Mouse (Mus musculus) heart, embryonic 12.5 days (tissue): Measurements from ENCODE around the gene Rbpjl. TPM values are rescaled to one million over a fixed set of nuclear protein-coding genes. Genes with fewer than 3 reads are reported as not detected.

Source experiments
- ATAC-seq: fragments of 200-750 bp; cut with Nextera tagmentation; 2 replicates; pipeline ENCODE4 v1.8.0; 2017; ENCODE audit warnings: moderate TSS enrichment, moderate library complexity; ENCODE audit not compliant: insufficient number of reproducible peaks, low FRiP score
- H3K27ac ChIP-seq: fragments of 300-500 bp; sonication (generic); 2 replicates; pipeline ENCODE4 v1.5.1; 2016; ENCODE audit warnings: mild to moderate bottlenecking, moderate library complexity; ENCODE audit not compliant: poor library complexity, severe bottlenecking
- H3K27me3 ChIP-seq: fragments of 300-500 bp; sonication (generic); replicated peaks from 2 replicates; pipeline ENCODE4 v1.6.1; 2016; ENCODE audit warnings: mild to moderate bottlenecking, moderate library complexity
- H3K36me3 ChIP-seq: fragments of 300-500 bp; sonication (generic); 2 replicates; pipeline ENCODE4 v1.6.1; 2016; ENCODE audit warnings: mild to moderate bottlenecking, moderate library complexity
- H3K4me1 ChIP-seq: fragments of 300-500 bp; sonication (generic); replicated peaks from 2 replicates; pipeline ENCODE4 v1.6.1; 2016; ENCODE audit warnings: mild to moderate bottlenecking
- H3K4me2 ChIP-seq: fragments of 300-500 bp; sonication (generic); 2 replicates; pipeline ENCODE4 v1.6.1; 2016; ENCODE audit warnings: mild to moderate bottlenecking, moderate library complexity
- H3K4me3 ChIP-seq: fragments of 300-500 bp; sonication (generic); 2 replicates; pipeline ENCODE4 v1.5.1; 2016; ENCODE audit warnings: mild to moderate bottlenecking
- H3K9ac ChIP-seq: fragments of 300-500 bp; sonication (generic); 2 replicates; pipeline ENCODE4 v1.6.1; 2016; ENCODE audit warnings: mild to moderate bottlenecking, moderate library complexity
- H3K9me3 ChIP-seq: fragments of 300-500 bp; sonication (generic); replicated peaks from 2 replicates; pipeline ENCODE4 v1.6.1; 2016; ENCODE audit warnings: mild to moderate bottlenecking, moderate library complexity
- whole genome bisulfite sequencing: fragments of 180-500 bp; shearing (Covaris S2); methylation state at CpG from one replicate; pipeline ENCODE4 v1.1.7; 2016; 5-methylcytosine and 5-hydroxymethylcytosine counted together
- polyA plus RNA-seq: library from polyadenylated mRNA; unstranded; fragments of >200 nt; fragmentation: Nextera tagmentation; extraction: Ambion mirVana; gene quantifications from 2 replicates; pipeline ENCODE4 v1.2.1, GENCODE M21; 2016

Rbpjl gene
- polyA plus RNA-seq, 1 experiment from 2014 or later: 0.19 TPM

- Histone ChIP-seq H3K4me3 (no peak overlapping the region), H3K4me2 (no peak overlapping the region), H3K9me3 (no peaks in the 10 kb centered on the region), H3K27ac (no peak overlapping the region), H3K27me3 (peaks cover 23% of the 10 kb centered on the region), H3K4me1 (peaks cover 18% of the 10 kb centered on the region; the same call in 1 of the 2 replicates), H3K36me3 (peaks cover 4% of the 10 kb centered on the region; the same call in 1 of the 2 replicates), H3K9ac (no peak overlapping the region)
- no peak for ATAC-seq
- WGBS: 35% methylated on average over 3 of the region's 3 CpGs
Measured at GRCm38 (mm10) chr2:164418308-164418875, 15.5 kb downstream of the Rbpjl start.

GRCm38 (mm10) chr2:164419489-164419888, 16.5 kb downstream of the Rbpjl start:
- H3K36me3 ChIP-seq: peaks cover 13% of the 10 kb centered on the region
- H3K9ac ChIP-seq: no peak overlapping the region
- H3K9me3 ChIP-seq: no peaks in the 10 kb centered on the region; the same call in 1 of the 2 replicates
- H3K4me3 ChIP-seq: no peak overlapping the region
- H3K4me1 ChIP-seq: 0 out of 2 replicates have a peak, but pooled peaks cover 11% of the 10 kb centered on the region
- no peak for ATAC-seq
- H3K27ac ChIP-seq: no peak overlapping the region
- 9% methylated on average over 3 of the region's 3 CpGs for WGBS
- H3K4me2 ChIP-seq: no peak overlapping the region
- H3K27me3 ChIP-seq: peaks cover 12% of the 10 kb centered on the region

- Histone ChIP-seq H3K36me3 (peaks cover 20% of the 10 kb centered on the region), H3K9ac (no peak overlapping the region), H3K27ac (no peak overlapping the region), H3K4me3 (no peak overlapping the region), H3K27me3 (peaks cover 4% of the 10 kb centered on the region; the same call in 1 of the 2 replicates), H3K4me1 (peaks cover 14% of the 10 kb centered on the region; the same call in 1 of the 2 replicates), H3K9me3 (no peaks in the 10 kb centered on the region; the same call in 1 of the 2 replicates), H3K4me2 (no peak overlapping the region)
- WGBS: 82% methylated on average over 7 of the region's 7 CpGs
- no peak for ATAC-seq
Measured at GRCm38 (mm10) chr2:164421306-164421705, 18.4 kb downstream of the Rbpjl start.

GRCm38 (mm10) chr2:164421979-164422378, 19.0 kb downstream of the Rbpjl start:
- Histone ChIP-seq H3K27me3 (peaks cover 4% of the 10 kb centered on the region; the same call in 1 of the 2 replicates), H3K9ac (no peak overlapping the region), H3K4me1 (peaks cover 14% of the 10 kb centered on the region; the same call in 1 of the 2 replicates), H3K4me2 (no peak overlapping the region), H3K27ac (no peak overlapping the region), H3K4me3 (no peak overlapping the region), H3K9me3 (no peaks in the 10 kb centered on the region; the same call in 1 of the 2 replicates), H3K36me3 (peaks cover 27% of the 10 kb centered on the region)
- WGBS: 84% methylated on average over 8 of the region's 8 CpGs
- no peak for ATAC-seq

GRCm38 (mm10) chr2:164422675-164423393, 19.9 kb downstream of the Rbpjl start:
- WGBS: 76% methylated on average over 15 of the region's 15 CpGs
- no peak for ATAC-seq

GRCm38 (mm10) chr2:164423464-164423863, 20.5 kb downstream of the Rbpjl start:
- H3K9me3 ChIP-seq: no peaks in the 10 kb centered on the region; the same call in 1 of the 2 replicates
- no peak overlapping the region for H3K4me3 ChIP-seq
- H3K4me1 ChIP-seq: peaks cover 12% of the 10 kb centered on the region; the same call in 1 of the 2 replicates
- 84% methylated on average over 11 of the region's 11 CpGs for WGBS
- peaks cover 2% of the 10 kb centered on the region; the same call in 1 of the 2 replicates for H3K27me3 ChIP-seq
- peaks cover 41% of the 10 kb centered on the region for H3K36me3 ChIP-seq
- no peak overlapping the region for H3K4me2 ChIP-seq
- no peak overlapping the region for H3K27ac ChIP-seq
- ATAC-seq: no peak
- H3K9ac ChIP-seq: no peak overlapping the region

More at GRCm38 (mm10) chr2:164422675-164423393, 19.9 kb downstream of the Rbpjl start:
- Histone ChIP-seq H3K36me3 (peaks cover 35% of the 10 kb centered on the region), H3K4me1 (peaks cover 14% of the 10 kb centered on the region; the same call in 1 of the 2 replicates), H3K9ac (no peak overlapping the region), H3K9me3 (no peaks in the 10 kb centered on the region; the same call in 1 of the 2 replicates), H3K27me3 (peaks cover 4% of the 10 kb centered on the region; the same call in 1 of the 2 replicates), H3K27ac (no peak overlapping the region), H3K4me3 (no peak overlapping the region), H3K4me2 (no peak overlapping the region)

- WGBS: 84% methylated on average over 8 of the region's 8 CpGs
- H3K36me3 ChIP-seq: peaks cover 50% of the 10 kb centered on the region
Measured at GRCm38 (mm10) chr2:164424406-164424805, 21.5 kb downstream of the Rbpjl start.

GRCm38 (mm10) chr2:164425401-164425800, 22.5 kb downstream of the Rbpjl start:
- Histone ChIP-seq H3K9ac (no peak overlapping the region), H3K9me3 (no peaks in the 10 kb centered on the region; the same call in 1 of the 2 replicates), H3K36me3 (peaks cover 54% of the 10 kb centered on the region), H3K4me3 (no peak overlapping the region), H3K4me1 (peaks cover 19% of the 10 kb centered on the region), H3K4me2 (no peak overlapping the region), H3K27ac (no peak overlapping the region), H3K27me3 (peaks cover 4% of the 10 kb centered on the region)
- 79% methylated on average over 5 of the region's 5 CpGs for WGBS
- no peak for ATAC-seq

More at GRCm38 (mm10) chr2:164424406-164424805, 21.5 kb downstream of the Rbpjl start:
- H3K9me3 ChIP-seq: no peaks in the 10 kb centered on the region; the same call in 1 of the 2 replicates
- peaks cover 15% of the 10 kb centered on the region for H3K4me1 ChIP-seq
- H3K27ac ChIP-seq: no peak overlapping the region
- no peak overlapping the region for H3K4me3 ChIP-seq
- no peak overlapping the region for H3K9ac ChIP-seq
- peaks cover 1% of the 10 kb centered on the region for H3K27me3 ChIP-seq
- H3K4me2 ChIP-seq: no peak overlapping the region
- ATAC-seq: no peak

- H3K4me1 ChIP-seq: peaks cover 26% of the 10 kb centered on the region
- peaks cover 54% of the 10 kb centered on the region for H3K36me3 ChIP-seq
- H3K27ac ChIP-seq: no peak overlapping the region
- H3K9ac ChIP-seq: no peak overlapping the region
- peaks cover 4% of the 10 kb centered on the region for H3K27me3 ChIP-seq
- no peak overlapping the region for H3K4me2 ChIP-seq
- WGBS: 24% methylated on average over 12 of the region's 12 CpGs
- H3K4me3 ChIP-seq: no peak overlapping the region
- ATAC-seq: no peak
- no peaks in the 10 kb centered on the region; the same call in 1 of the 2 replicates for H3K9me3 ChIP-seq
Measured at GRCm38 (mm10) chr2:164426121-164426520, 23.2 kb downstream of the Rbpjl start.

GRCm38 (mm10) chr2:164426952-164427351, 24.0 kb downstream of the Rbpjl start:
- Histone ChIP-seq H3K4me3 (no peak overlapping the region), H3K9me3 (no peaks in the 10 kb centered on the region; the same call in 1 of the 2 replicates), H3K27ac (no peak overlapping the region), H3K4me1 (peaks cover 34% of the 10 kb centered on the region), H3K27me3 (peaks cover 4% of the 10 kb centered on the region), H3K36me3 (peaks cover 54% of the 10 kb centered on the region), H3K4me2 (no peak overlapping the region), H3K9ac (no peak overlapping the region)
- no peak for ATAC-seq
- WGBS: 80% methylated on average over 5 of the region's 5 CpGs

GRCm38 (mm10) chr2:164428451-164428850, 25.5 kb downstream of the Rbpjl start:
- Histone ChIP-seq H3K4me2 (no peak overlapping the region), H3K27ac (no peak overlapping the region), H3K4me3 (no peak overlapping the region), H3K36me3 (peaks cover 50% of the 10 kb centered on the region), H3K9me3 (no peaks in the 10 kb centered on the region; the same call in 1 of the 2 replicates), H3K27me3 (peaks cover 4% of the 10 kb centered on the region), H3K9ac (no peak overlapping the region), H3K4me1 (peaks cover 45% of the 10 kb centered on the region)
- 34% methylated on average over 5 of the region's 5 CpGs for WGBS
- ATAC-seq: no peak
